Mouse (Mus musculus) C2C12 (cell line): ENCODE results near the gene Wnt16. TPM values are rescaled to one million over a fixed set of nuclear protein-coding genes. Genes with fewer than 3 reads are reported as not detected.

Source experiments
- H3K27me3 ChIP-seq: one replicate; pipeline ENCODE4 v1.6.1; 2011; ENCODE audit not compliant: control insufficient read depth, insufficient read depth, insufficient read length
- H3K36me3 ChIP-seq: one replicate; pipeline ENCODE4 v1.6.1; 2011; ENCODE audit not compliant: control insufficient read depth, insufficient read depth
- H3K4me3 ChIP-seq: one replicate; pipeline ENCODE4 v1.5.1; 2011; ENCODE audit warnings: mild to moderate bottlenecking, control low read depth; ENCODE audit not compliant: poor library complexity, insufficient read depth, severe bottlenecking
- H3K79me2 ChIP-seq: one replicate; pipeline ENCODE4 v1.6.1; 2011; ENCODE audit not compliant: control insufficient read depth, insufficient read depth
- H3K79me3 ChIP-seq: one replicate; pipeline ENCODE4 v1.6.1; 2011; ENCODE audit warnings: low read depth, control low read depth
- H3ac ChIP-seq: one replicate; pipeline ENCODE3; 2011; ENCODE audit warnings: low read depth; ENCODE audit not compliant: control insufficient read depth, insufficient read length
- CEBPB ChIP-seq: IDR thresholded peaks from one replicate; pipeline ENCODE4 v1.6.1; 2011; ENCODE audit warnings: low read depth, mild to moderate bottlenecking, control low read depth, moderate library complexity
- CTCF ChIP-seq: IDR thresholded peaks from one replicate; pipeline ENCODE4 v1.5.1; 2011; ENCODE audit not compliant: control insufficient read depth, insufficient read depth, insufficient read length
- FOSL1 ChIP-seq: IDR thresholded peaks from one replicate; pipeline ENCODE4 v1.8.0; 2011; ENCODE audit warnings: mild to moderate bottlenecking, low read length; ENCODE audit not compliant: poor library complexity, insufficient read depth, severe bottlenecking
- MAX ChIP-seq: IDR thresholded peaks from one replicate; pipeline ENCODE4 v1.6.1; 2011; ENCODE audit warnings: mild to moderate bottlenecking, control low read depth
- MYOD1 ChIP-seq: IDR thresholded peaks from one replicate; pipeline ENCODE4 v1.6.1; 2011; ENCODE audit warnings: low read depth; ENCODE audit not compliant: control insufficient read depth, insufficient read length
- MYOG ChIP-seq: IDR thresholded peaks from one replicate; pipeline ENCODE4 v1.6.1; 2011; ENCODE audit not compliant: control insufficient read depth, insufficient read length; ENCODE audit errors: extremely low read depth
- USF1 ChIP-seq: IDR thresholded peaks from one replicate; pipeline ENCODE4 v1.6.1; 2011; ENCODE audit warnings: low read depth, mild to moderate bottlenecking, control low read depth, moderate library complexity
- polyA plus RNA-seq: library from polyadenylated mRNA; unstranded; fragments of >200 nt; fragmentation: generic; extraction: Trizol; gene quantifications from one replicate; pipeline ENCODE4 v1.2.1, GENCODE M21; 2012; ENCODE audit warnings: missing spikeins

Wnt16 gene
- polyA plus RNA-seq, 1 experiment = not detected

DNA sequence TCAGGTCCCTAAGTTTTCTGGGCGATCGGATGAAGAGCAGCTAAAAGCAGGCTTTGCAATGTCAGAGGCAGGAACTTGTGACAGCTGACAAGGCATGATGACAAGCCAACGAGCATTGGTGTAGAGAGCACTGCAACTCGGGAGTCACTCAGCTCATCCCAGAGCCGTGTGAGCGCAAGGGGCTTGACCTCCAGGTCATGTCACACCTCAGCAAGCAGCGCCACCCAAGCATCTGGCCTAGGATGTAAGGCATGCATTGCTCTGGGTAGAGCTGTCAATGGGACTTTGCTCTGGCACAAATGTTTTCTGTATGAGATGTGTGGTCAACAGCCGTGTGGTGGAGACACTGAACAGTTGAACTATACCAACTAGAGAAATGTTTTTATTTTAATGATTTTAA lies 39.9 kb downstream of the Wnt16 start:
- H3K4me3 ChIP-seq = no peak overlapping the region
- no peak overlapping the region for H3ac ChIP-seq
- no peaks in the 10 kb centered on the region for H3K79me2 ChIP-seq
- peaks cover 30% of the 10 kb centered on the region for H3K36me3 ChIP-seq
- no peaks in the 10 kb centered on the region for H3K79me3 ChIP-seq
- TF ChIP-seq MAX (no peak), MYOG (no peak), CTCF (no peak), CEBPB (no peak), MYOD1 (no peak), USF1 (no peak), FOSL1 (no peak)
- no peaks in the 10 kb centered on the region for H3K27me3 ChIP-seq

DNA sequence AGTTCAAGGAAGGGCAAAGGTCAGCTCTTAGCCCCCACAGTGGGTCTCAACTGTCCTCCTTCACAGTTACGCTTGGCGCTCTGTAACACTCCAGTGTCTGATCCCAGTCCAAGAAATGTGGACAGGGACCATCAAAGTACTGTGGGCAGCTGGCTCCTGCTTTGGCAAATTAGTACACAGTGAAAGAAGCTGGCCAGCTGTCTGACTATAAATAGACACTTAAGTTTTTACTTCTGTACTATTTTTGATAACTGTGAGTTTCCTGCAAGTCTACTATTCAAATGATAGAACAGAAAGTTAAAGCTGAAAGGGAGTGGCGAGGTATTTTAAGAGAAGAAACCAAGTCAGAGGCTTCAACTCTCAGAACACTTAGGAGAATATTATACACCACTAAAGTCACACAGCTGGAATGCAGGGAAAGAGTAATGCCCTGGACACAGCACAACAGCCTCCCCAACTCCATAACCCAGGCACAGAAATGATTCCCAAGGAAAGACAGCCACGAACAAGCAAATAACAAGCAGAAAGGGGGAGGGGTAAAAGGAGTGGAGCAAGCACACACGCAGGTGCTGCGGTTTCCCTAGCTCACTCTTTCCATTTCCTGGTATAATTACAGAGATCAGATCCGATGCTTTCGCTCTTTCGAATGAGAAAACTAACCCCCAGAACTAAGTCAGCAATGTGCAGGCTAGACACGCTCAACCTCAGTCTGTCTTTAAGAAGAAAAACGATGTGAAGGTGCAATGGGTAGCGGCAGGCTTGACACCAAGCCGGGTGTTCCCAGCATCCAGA lies 42.3 kb downstream of the Wnt16 start:
- no peak for TF ChIP-seq MAX
- no peak overlapping the region for H3ac ChIP-seq
- no peak overlapping the region for H3K4me3 ChIP-seq
- H3K36me3 ChIP-seq = peaks cover 22% of the 10 kb centered on the region
- H3K27me3 ChIP-seq = no peaks in the 10 kb centered on the region
- no peaks in the 10 kb centered on the region for H3K79me3 ChIP-seq
- H3K79me2 ChIP-seq = no peaks in the 10 kb centered on the region

DNA sequence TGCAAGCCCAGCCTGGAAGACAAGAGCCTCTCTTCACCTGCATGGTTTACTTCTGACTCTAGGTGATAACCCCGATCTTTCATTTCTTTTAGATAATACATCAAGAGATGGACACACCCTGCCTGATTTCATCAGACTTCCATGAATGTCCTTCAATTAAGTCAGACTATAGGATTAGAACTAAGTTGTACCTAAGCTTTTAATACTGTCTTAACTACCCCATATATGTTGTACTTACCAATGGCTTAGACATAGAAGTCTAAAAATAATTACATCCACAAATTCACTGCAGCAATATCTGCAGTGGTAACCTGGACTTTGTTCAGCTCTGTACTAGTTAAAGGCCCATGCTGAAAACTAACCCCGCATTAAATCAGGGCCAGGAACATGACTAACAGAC lies 44.5 kb downstream of the Wnt16 start:
- TF ChIP-seq USF1 (no peak), FOSL1 (no peak), MAX (no peak), MYOD1 (no peak), CTCF (no peak), MYOG (no peak), CEBPB (no peak)
- H3K79me2 ChIP-seq = no peaks in the 10 kb centered on the region
- H3K79me3 ChIP-seq = no peaks in the 10 kb centered on the region
- H3K27me3 ChIP-seq = no peaks in the 10 kb centered on the region
- H3K36me3 ChIP-seq = peaks cover 14% of the 10 kb centered on the region
- no peak overlapping the region for H3ac ChIP-seq
- H3K4me3 ChIP-seq = no peak overlapping the region

DNA sequence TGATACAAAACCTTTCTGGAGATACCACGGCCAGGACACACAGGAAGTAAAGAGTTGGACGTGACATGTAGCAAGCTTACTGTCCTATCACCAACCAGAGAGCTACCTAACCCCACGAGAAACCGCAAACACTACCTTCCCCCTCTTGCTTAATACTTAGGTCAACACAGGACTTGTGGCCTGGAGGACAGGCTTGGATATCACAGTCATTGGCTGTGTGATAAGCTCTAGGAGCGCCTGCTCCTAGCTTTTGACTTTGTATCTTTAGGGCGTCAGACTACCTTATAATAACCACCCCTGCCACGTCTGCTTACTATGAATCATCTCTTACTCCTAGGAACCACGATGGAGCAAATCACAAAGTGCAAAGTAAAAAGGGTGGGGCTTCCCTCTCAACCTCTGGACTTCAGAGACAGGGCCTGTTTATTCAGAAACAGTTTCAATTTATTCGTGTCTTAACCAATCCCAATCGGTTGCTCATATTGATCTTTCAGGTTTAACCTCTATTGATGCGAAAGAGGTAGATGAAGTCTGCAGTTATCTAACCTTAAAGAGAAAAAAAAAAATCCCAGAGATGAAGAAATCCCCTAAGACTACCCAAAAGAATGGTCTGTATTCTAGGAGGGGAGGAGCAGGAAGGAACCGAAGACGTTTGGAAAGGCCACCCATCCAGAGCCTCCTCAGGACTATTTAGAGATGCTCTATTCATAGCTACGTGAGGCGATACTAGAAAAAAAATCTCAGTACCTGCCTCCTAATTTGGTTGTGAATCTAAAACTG lies 51.9 kb downstream of the Wnt16 start:
- Histone ChIP-seq H3K36me3 (peaks cover 15% of the 10 kb centered on the region), H3K79me3 (peaks cover 3% of the 10 kb centered on the region), H3K4me3 (no peak overlapping the region), H3K79me2 (peaks cover 10% of the 10 kb centered on the region), H3ac (no peak overlapping the region), H3K27me3 (no peaks in the 10 kb centered on the region)
- TF ChIP-seq CEBPB = no peak
- no peak for TF ChIP-seq MYOG
- TF ChIP-seq FOSL1 = no peak
- TF ChIP-seq USF1 = no peak
- no peak for TF ChIP-seq MAX
- no peak for TF ChIP-seq CTCF
- TF ChIP-seq MYOD1 = no peak

DNA sequence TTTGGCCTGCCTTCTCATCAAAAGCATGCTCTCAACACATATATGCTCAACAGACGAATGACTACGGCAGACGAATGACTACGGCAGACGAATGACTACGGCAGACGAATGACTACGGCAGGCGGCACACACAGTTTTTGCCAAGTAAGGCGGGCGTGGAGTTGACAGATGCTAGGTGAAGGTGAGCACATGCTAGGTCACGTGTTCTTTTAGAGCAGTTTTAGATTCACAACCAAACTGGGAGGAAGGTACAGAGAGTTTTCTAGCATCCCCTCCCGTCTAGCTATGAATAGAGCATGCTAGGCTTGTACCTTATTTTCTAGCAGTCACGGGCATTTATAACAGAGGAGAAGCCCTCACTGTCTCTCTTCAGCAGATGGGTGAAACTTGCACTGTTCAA lies 52.8 kb downstream of the Wnt16 start:
- H3K27me3 ChIP-seq = no peaks in the 10 kb centered on the region
- H3K79me3 ChIP-seq = peaks cover 8% of the 10 kb centered on the region
- peaks cover 18% of the 10 kb centered on the region for H3K79me2 ChIP-seq
- peaks cover 14% of the 10 kb centered on the region for H3K36me3 ChIP-seq
- TF ChIP-seq MAX = no peak
- TF ChIP-seq USF1 = no peak
- no peak for TF ChIP-seq MYOG
- TF ChIP-seq FOSL1 = no peak
- TF ChIP-seq CTCF = no peak
- no peak for TF ChIP-seq MYOD1
- no peak for TF ChIP-seq CEBPB
- H3K4me3 ChIP-seq = no peak overlapping the region
- no peak overlapping the region for H3ac ChIP-seq

DNA sequence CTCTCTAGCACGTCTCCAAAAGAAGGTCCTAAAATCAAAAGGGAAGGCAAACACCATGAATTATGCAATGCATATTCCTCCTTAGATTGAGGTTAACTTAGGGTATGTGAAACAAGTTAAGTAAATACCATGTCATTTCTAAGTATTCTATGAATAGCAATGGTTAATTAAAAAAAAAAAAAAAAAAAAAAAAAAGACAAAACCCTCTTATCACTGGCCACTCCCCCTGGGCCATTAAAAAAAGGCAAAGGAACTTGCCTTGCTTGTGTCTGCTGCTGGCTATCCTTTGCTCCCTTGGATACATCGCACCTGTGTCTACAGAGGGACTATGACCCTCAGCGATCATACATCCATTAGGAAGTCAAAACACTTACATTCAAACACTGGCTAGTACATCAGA lies 55.3 kb downstream of the Wnt16 start:
- TF ChIP-seq MAX (no peak), CEBPB (no peak), MYOG (no peak), USF1 (no peak)
- Histone ChIP-seq H3K79me2 (peaks cover 44% of the 10 kb centered on the region), H3K27me3 (no peaks in the 10 kb centered on the region), H3K36me3 (peaks cover 4% of the 10 kb centered on the region), H3K79me3 (peaks cover 27% of the 10 kb centered on the region), H3K4me3 (no peak overlapping the region), H3ac (no peak overlapping the region)
